Mouse (Mus musculus): ENCODE data around the gene Gm45208. TPM values are rescaled to one million over a fixed set of nuclear protein-coding genes. Genes with fewer than 3 reads are reported as not detected.

The Gm45208 gene
- 0.96 TPM in 1 of 2 replicates, not detected in the other for polyA plus RNA-seq (2016; fragmentation: Nextera tagmentation; extraction: Ambion mirVana)

GRCm38 (mm10) chrX:7721514-7722281, at the start of gene Gm45208:
Gm45208 (plus strand) TSS chrX:7722245.
- peak within 1 kb of the TSS; percentile 53 for H3K4me3 ChIP-seq (replicated peaks)
- H3K9ac ChIP-seq (replicated peaks): peak within 1 kb of the TSS; percentile 63
- 23% methylated on average over 22 of the region's 22 CpGs for WGBS
- H3K4me1 ChIP-seq (replicated peaks): peaks cover 4% of the 10 kb centered on the region; the same call in 1 of the 2 replicates
- H3K27ac ChIP-seq: peak within 1 kb of the TSS; percentile 87
- H3K36me3 ChIP-seq: peaks cover 20% of the 10 kb centered on the region; the same call in 1 of the 2 replicates
- no peaks in the 10 kb centered on the region for H3K27me3 ChIP-seq
- H3K4me2 ChIP-seq: peak within 1 kb of the TSS; percentile 65
- ATAC-seq (ENCODE audit: insufficient number of reproducible peaks, insufficient read depth, low FRiP score, low TSS enrichment, low read depth): peak; percentile 80; the same call in 1 of the 2 replicates
- no peaks in the 10 kb centered on the region for H3K9me3 ChIP-seq

GRCm38 (mm10) chrX:7672739-7673138, 49.3 kb upstream of the Gm45208 start:
- no peaks in the 10 kb centered on the region for H3K27me3 ChIP-seq
- ATAC-seq (ENCODE audit: insufficient number of reproducible peaks, insufficient read depth, low FRiP score, low TSS enrichment, low read depth): no peak
- no peak overlapping the region for H3K27ac ChIP-seq
- 0 out of 2 replicates have a peak, but pooled peaks cover 14% of the 10 kb centered on the region for H3K4me1 ChIP-seq (replicated peaks)
- no peak overlapping the region for H3K4me3 ChIP-seq (replicated peaks)
- 0 out of 2 replicates have a peak, but pooled peaks cover 4% of the 10 kb centered on the region for H3K9me3 ChIP-seq
- H3K9ac ChIP-seq (replicated peaks): no peak overlapping the region
- WGBS: 34% methylated on average over 6 of the region's 6 CpGs
- H3K4me2 ChIP-seq: no peak overlapping the region
- peaks cover 5% of the 10 kb centered on the region; the same call in 1 of the 2 replicates for H3K36me3 ChIP-seq

DNA sequence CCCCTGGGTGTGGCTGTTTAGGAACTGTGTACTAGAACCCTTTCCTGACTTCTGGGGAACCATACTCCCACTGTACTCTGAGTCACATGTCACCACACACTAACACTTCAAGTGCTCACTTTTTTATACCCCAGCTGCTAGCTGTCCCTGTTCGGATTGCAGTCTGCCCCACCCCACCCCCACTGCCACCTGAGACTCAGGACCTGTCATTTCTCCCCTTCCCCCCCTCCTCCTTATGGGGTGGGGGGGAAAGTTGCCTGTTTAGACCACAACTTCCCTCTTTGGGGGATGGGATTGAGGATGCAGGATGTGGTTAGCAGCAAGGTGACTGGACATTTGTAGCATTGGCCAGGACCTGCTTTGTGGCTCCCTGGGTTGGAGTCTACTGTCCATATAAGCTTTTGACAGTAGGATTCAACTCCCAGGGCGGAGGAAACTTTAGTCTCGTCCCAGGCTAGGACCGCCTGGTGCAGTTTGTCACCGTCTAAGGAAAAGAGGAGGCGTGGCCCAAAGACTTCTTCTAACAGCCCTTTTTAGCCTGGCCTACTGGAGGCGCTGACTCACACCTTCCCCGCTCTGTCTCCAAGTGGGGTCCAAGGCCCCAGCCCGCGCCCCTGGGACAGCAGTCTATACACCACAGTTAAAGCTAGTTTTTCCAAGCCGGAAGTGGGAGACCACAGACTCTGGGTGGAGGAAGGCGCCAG, 48.3 kb upstream of the Gm45208 start:
- Histone ChIP-seq H3K9ac (replicated peaks) (no peak overlapping the region), H3K4me3 (replicated peaks) (no peak overlapping the region), H3K4me1 (replicated peaks) (0 out of 2 replicates have a peak, but pooled peaks cover 14% of the 10 kb centered on the region), H3K4me2 (peak overlapping the region; percentile 50), H3K27me3 (no peaks in the 10 kb centered on the region), H3K27ac (peak overlapping the region; percentile 62; the same call in 1 of the 2 replicates), H3K36me3 (peaks cover 3% of the 10 kb centered on the region; the same call in 1 of the 2 replicates), H3K9me3 (0 out of 2 replicates have a peak, but pooled peaks cover 4% of the 10 kb centered on the region)
- WGBS: 35% methylated on average over 12 of the region's 12 CpGs
- 0 out of 2 replicates have a peak, but pooled peaks have one; percentile 19 for ATAC-seq (ENCODE audit: insufficient number of reproducible peaks, insufficient read depth, low FRiP score, low TSS enrichment, low read depth)

DNA sequence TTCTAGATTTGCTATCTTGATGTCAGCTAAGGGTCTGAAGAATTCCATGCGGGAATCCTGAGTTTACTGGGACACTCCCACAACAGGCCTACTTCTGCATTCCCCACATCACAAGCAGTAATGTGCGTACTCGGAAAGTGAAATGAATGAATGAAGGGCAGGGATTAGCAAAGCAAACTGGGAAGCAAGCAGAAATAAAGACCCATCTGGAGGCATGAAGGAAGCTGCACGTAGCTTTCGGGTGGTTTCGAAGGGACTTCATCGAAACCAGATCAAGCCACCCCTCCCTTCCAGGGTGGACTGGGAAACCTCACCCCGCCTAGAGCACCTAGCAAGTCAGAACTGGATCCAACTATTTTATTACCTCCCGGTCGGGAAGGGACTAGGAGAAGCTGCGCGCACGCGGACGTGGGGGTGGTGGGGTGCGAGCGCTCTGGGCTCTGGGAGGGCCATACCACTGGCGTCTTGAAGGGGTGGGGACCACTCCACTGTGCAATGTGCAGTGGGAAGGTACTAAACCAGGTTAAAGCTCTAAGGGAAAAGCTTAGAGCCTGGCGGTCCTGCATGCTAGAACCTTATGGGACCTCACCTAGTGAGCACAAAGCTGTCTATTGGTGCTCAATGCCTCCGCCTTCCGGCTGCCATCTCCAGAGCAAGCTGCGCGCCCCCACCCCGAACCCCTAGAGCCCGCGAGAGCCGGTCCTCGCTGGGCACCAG, 47.6 kb upstream of the Gm45208 start:
- Histone ChIP-seq H3K36me3 (no peaks in the 10 kb centered on the region), H3K9me3 (0 out of 2 replicates have a peak, but pooled peaks cover 4% of the 10 kb centered on the region), H3K4me3 (replicated peaks) (peak overlapping the region; percentile 26), H3K27me3 (no peaks in the 10 kb centered on the region), H3K4me1 (replicated peaks) (0 out of 2 replicates have a peak, but pooled peaks cover 14% of the 10 kb centered on the region), H3K9ac (replicated peaks) (no peak overlapping the region), H3K4me2 (peak overlapping the region; percentile 50), H3K27ac (peak overlapping the region; percentile 62)
- 28% methylated on average over 28 of the region's 28 CpGs for WGBS
- 0 out of 2 replicates have a peak, but pooled peaks have one; percentile 18 for ATAC-seq (ENCODE audit: insufficient number of reproducible peaks, insufficient read depth, low FRiP score, low TSS enrichment, low read depth)

GRCm38 (mm10) chrX:7675001-7675380, 47.1 kb upstream of the Gm45208 start:
- Histone ChIP-seq H3K9ac (replicated peaks) (no peak overlapping the region), H3K27me3 (no peaks in the 10 kb centered on the region), H3K4me1 (replicated peaks) (0 out of 2 replicates have a peak, but pooled peaks cover 14% of the 10 kb centered on the region), H3K9me3 (0 out of 2 replicates have a peak, but pooled peaks cover 4% of the 10 kb centered on the region), H3K36me3 (no peaks in the 10 kb centered on the region), H3K27ac (peak overlapping the region; percentile 62; the same call in 1 of the 2 replicates), H3K4me3 (replicated peaks) (peak overlapping the region; percentile 26; the same call in 1 of the 2 replicates), H3K4me2 (peak overlapping the region; percentile 50)
- no peak for ATAC-seq (ENCODE audit: insufficient number of reproducible peaks, insufficient read depth, low FRiP score, low TSS enrichment, low read depth)
- 42% methylated on average over 10 of the region's 10 CpGs for WGBS

- Histone ChIP-seq H3K9me3 (0 out of 2 replicates have a peak, but pooled peaks cover 4% of the 10 kb centered on the region), H3K36me3 (no peaks in the 10 kb centered on the region), H3K27ac (no peak overlapping the region), H3K4me3 (replicated peaks) (no peak overlapping the region), H3K4me1 (replicated peaks) (0 out of 2 replicates have a peak, but pooled peaks cover 2% of the 10 kb centered on the region), H3K9ac (replicated peaks) (no peak overlapping the region), H3K4me2 (no peak overlapping the region), H3K27me3 (no peaks in the 10 kb centered on the region)
- ATAC-seq (ENCODE audit: insufficient number of reproducible peaks, insufficient read depth, low FRiP score, low TSS enrichment, low read depth): no peak
- 38% methylated on average over 3 of the region's 3 CpGs for WGBS
Measured at GRCm38 (mm10) chrX:7678986-7679385, 43.1 kb upstream of the Gm45208 start.

GRCm38 (mm10) chrX:7679405-7680056, 42.5 kb upstream of the Gm45208 start:
- ATAC-seq (ENCODE audit: insufficient number of reproducible peaks, insufficient read depth, low FRiP score, low TSS enrichment, low read depth): peak; percentile 92
- Histone ChIP-seq H3K9ac (replicated peaks) (no peak overlapping the region), H3K27me3 (no peaks in the 10 kb centered on the region), H3K27ac (no peak overlapping the region), H3K4me1 (replicated peaks) (no peaks in the 10 kb centered on the region), H3K4me2 (peak overlapping the region; percentile 51), H3K36me3 (no peaks in the 10 kb centered on the region), H3K9me3 (0 out of 2 replicates have a peak, but pooled peaks cover 4% of the 10 kb centered on the region), H3K4me3 (replicated peaks) (peak overlapping the region; percentile 24)
- 18% methylated on average over 27 of the region's 27 CpGs for WGBS

DNA sequence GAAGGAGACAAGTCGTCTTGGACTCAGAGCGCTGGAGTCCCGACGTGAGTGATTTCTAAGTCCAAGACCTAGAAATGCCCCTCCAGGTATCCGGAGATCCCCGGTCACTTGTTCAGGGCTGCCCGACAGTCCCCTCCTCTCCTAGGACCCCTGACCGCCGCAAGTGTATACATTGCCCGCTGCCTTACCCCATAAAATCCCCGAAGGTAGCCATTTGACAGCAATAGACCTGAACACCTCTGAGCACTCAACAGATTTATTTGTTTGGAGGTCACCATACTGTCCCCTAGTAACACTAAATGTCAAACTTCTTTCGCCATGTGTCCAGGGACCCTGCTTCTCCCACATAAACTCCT, 42.0 kb upstream of the Gm45208 start:
- Histone ChIP-seq H3K27ac (no peak overlapping the region), H3K4me1 (replicated peaks) (no peaks in the 10 kb centered on the region), H3K27me3 (no peaks in the 10 kb centered on the region), H3K9ac (replicated peaks) (no peak overlapping the region), H3K9me3 (no peaks in the 10 kb centered on the region), H3K36me3 (no peaks in the 10 kb centered on the region), H3K4me3 (replicated peaks) (peak overlapping the region; percentile 24), H3K4me2 (peak overlapping the region; percentile 51)
- ATAC-seq (ENCODE audit: insufficient number of reproducible peaks, insufficient read depth, low FRiP score, low TSS enrichment, low read depth): no peak
- WGBS: 13% methylated on average over 12 of the region's 12 CpGs

DNA sequence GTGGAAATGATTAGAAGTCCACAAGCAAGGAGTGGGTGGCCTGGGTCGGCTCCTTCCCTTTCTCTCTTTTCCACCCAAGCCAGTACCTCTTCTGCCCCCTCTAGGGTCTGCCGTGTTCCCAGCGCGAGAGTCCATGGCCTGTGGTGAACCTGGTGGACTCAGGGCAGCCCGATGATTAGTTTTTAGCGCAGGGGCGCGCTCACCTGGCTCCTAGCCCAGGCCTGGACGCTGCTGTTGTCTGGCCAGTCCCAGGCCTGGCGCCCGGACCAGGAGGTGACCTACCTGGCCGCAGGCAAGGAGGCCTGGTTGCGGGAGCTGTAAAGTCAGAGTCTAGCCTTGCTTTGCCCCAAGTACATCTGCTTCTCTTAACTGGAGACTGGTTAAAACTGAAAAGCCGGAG, 41.2 kb upstream of the Gm45208 start, which contains the start of gene Magix:
Magix (minus strand) TSS at position 388 of the 400 bp plus-strand sequence.
- Histone ChIP-seq H3K4me2 (peak within 1 kb of the TSS; percentile 51), H3K9ac (replicated peaks) (no peak within 1 kb of the TSS), H3K4me3 (replicated peaks) (peak within 1 kb of the TSS; percentile 24), H3K36me3 (no peaks in the 10 kb centered on the region), H3K4me1 (replicated peaks) (no peaks in the 10 kb centered on the region), H3K27ac (no peak within 1 kb of the TSS), H3K27me3 (no peaks in the 10 kb centered on the region), H3K9me3 (no peaks in the 10 kb centered on the region)
- ATAC-seq (ENCODE audit: insufficient number of reproducible peaks, insufficient read depth, low FRiP score, low TSS enrichment, low read depth): no peak
- 62% methylated on average over 14 of the region's 14 CpGs for WGBS

- WGBS: 82% methylated on average over 2 of the region's 2 CpGs
- Histone ChIP-seq H3K9me3 (no peaks in the 10 kb centered on the region), H3K27ac (no peak overlapping the region), H3K4me2 (no peak overlapping the region), H3K36me3 (no peaks in the 10 kb centered on the region), H3K4me1 (replicated peaks) (no peaks in the 10 kb centered on the region), H3K9ac (replicated peaks) (no peak overlapping the region), H3K4me3 (replicated peaks) (no peak overlapping the region), H3K27me3 (no peaks in the 10 kb centered on the region)
- no peak for ATAC-seq (ENCODE audit: insufficient number of reproducible peaks, insufficient read depth, low FRiP score, low TSS enrichment, low read depth)
Measured at GRCm38 (mm10) chrX:7688321-7688720, 33.7 kb upstream of the Gm45208 start.

Data from limb, embryonic 12.5 days (tissue).